Mouse (Mus musculus) common myeloid progenitor, adult 5-6 weeks (primary cell): ENCODE results near the gene Dync1li2. TPM values are rescaled to one million over a fixed set of nuclear protein-coding genes. Genes with fewer than 3 reads are reported as not detected.

ENCODE experiments used
- ATAC-seq: replicated peaks from 2 replicates; pipeline ENCODE4 v1.8.0; 2016; ENCODE audit warnings: low read depth, mild to moderate bottlenecking, moderate TSS enrichment, inconsistent platforms; ENCODE audit not compliant: poor library complexity, severe bottlenecking
- total RNA-seq: library from RNA; stranded (forward); fragments of 200-1000, 187-1606 nt; gene quantifications from 2 replicates; pipeline ENCODE4 v1.2.3, GENCODE M21; 2017

The Dync1li2 gene
- total RNA-seq, result 48.1 and 57.4 TPM in 2 replicates

DNA sequence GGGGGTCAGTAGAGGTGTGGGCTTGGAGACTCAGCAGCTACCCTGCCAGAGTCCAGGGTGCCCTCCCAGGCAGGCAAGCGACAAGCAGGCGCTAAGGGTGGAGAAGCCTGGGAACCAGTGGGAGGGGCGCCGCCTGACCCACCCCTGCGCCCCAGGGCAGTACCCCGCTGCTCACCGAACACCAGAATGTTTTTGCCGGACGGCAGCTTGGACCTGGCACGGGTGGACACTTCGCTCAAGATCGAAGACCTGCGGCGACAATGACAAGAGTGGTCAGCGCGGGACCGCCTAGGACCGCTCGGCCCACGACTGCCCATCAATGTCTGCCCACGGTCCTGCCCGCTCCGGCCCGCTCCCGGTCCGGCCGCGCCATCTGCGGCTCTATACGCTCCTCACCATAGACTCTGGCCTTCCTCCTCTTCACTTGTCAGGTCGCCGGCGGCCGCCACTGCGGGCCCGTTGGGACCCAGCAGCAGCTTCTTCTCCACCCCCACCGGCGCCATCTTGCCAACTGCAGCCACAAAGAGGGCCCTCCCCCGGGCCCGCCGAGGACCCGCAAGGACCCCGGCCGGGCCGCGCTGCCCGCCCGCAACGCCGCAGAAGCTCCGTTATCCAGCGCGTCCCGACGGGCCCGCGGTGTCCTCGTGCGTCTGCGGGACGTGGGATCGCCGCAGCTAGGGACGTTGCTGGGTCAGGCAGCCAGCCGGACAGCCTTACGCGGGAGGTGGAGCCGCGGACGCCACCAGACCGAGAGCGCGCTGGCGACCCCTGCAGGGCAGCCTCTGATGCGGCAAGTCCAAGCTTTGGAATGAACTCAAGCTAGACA is at the start of gene Dync1li2:
Gene Dync1li2 (minus strand): TSS at position 749 of the 826 bp plus-strand sequence.
- ATAC-seq, result peak; percentile 92

DNA sequence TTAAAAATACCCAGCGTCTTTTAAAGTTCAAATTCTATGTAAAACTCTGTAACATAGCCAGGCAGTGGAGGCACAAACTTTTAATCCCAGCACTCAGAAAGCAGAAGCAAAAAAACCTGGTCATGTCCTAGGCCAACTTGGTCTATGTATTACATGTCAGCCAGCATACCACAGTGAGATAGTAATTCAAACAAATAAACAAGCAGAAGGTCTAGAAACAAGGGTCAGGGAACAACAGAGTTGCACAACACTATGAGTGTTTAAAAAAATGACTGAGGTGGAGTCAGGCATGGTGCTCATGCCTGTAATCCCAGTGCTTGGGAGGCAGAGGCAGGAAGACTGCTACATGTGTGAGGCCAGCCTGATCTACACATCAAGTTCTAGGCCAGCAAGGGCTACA is 36.2 kb upstream of the Dync1li2 start:
- no peak for ATAC-seq

DNA sequence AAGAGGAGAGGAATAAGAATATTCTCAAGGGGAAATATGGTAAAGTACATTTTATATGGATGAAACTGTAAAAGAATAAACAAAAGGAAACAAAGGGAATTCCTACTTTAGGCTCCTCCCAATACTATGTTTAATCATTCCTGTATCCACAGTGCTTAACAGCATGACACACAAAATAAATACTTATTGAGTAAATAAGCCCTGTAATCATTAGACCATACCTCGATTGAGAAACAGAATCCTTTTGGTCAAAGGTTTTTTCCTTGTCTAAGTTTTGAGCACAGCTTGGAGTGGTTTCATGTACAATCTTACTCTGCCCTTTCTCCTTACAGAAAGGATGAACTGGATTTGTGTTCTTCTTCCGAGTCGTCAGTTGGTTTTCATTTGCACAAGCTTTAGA is 29.6 kb upstream of the Dync1li2 start:
- no peak for ATAC-seq

DNA sequence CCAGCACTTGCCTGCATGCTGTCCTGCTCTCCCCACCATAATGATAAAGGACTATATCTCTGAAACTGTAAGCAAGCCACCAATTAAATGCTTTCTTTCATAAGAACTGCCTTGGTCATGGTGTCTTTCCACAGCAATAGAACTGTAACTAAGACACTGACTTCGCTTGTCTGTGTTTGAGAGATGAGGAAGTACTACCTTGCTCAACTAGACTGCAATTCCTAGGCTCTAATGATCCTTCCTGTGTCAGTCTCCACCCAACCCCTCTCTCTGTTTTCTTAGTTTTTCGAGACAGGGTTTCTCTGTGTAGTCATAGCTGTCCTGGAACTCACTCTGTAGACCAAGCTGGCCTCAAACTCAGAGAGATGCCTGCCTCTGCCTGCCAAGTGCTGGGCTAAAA is 24.6 kb upstream of the Dync1li2 start:
- no peak for ATAC-seq

DNA sequence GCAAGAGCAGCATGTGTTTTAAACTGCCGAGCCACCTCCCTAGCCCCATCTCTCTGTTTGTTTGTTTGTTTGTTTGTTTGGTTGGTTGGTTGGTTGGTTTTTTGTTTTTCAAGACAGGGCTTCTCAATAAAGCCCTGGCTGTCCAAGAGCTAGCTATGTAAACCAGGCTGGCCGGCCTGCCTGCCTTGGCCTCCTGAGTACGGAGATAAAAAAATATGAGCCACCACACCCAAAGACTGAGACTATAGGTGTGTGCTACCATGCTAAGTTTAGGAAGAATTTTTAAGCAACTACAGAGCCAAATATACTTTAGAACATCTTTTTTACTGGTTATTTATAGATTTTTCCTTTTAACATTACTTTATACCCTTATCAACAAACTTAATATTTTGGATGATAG is 9.3 kb upstream of the Dync1li2 start:
- no peak for ATAC-seq

DNA sequence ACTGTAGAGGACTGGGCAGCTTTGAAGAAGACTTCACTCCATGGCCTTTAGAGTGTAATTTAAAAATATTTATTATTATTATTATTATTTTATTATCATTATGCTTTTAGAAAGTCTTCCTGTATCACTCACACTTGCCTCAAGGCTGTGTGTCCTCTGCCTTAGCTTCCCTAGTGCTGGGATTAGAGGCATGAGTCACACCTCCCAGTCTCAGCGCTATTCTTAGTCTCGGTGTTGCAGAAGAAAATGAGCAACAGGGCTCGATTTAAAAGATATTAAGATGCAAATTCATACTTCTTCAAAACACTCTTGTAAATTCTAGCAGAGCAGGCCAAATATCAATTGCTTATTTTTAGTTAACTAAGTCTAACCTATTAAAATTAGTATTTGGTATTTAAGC is 5.9 kb upstream of the Dync1li2 start:
- no peak for ATAC-seq

DNA sequence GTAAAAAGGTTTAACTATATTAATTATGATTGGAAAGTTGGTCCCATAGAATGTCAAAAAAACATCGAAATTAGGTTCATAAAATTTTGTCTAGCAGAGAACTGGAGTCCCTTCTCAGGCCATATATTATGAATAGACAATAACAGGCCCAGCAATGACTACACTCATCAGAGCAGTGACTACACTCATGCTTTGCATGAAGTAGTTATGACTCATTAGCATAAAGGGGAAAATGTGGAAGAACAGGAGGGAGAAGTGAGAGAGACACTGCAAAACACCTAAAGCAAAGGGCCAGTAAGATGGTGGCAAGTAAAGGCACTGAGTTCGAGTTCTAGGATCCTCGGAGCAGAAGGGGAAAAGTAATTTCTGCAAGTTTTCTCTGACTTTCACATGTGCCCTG is 3.2 kb upstream of the Dync1li2 start:
- no peak for ATAC-seq

DNA sequence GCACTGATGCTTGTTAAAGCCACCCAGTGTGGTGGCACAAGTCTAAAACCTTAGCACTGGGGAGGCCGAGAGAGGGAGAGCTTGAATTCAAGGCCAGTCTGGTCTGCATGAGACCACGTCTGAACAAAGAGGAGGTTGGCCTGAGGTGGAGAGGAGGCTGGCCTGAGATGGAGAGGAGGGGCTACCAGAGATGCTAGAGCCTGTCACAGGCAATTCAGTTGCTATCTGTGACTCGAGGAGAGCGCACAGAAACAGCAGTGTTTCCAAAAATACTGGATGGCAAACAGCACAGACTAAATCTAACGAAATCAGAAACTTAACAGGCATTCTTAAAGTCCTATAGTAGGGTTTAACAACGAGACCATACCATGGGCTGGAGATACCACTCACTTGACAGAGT is 2.4 kb upstream of the Dync1li2 start:
- no peak for ATAC-seq

DNA sequence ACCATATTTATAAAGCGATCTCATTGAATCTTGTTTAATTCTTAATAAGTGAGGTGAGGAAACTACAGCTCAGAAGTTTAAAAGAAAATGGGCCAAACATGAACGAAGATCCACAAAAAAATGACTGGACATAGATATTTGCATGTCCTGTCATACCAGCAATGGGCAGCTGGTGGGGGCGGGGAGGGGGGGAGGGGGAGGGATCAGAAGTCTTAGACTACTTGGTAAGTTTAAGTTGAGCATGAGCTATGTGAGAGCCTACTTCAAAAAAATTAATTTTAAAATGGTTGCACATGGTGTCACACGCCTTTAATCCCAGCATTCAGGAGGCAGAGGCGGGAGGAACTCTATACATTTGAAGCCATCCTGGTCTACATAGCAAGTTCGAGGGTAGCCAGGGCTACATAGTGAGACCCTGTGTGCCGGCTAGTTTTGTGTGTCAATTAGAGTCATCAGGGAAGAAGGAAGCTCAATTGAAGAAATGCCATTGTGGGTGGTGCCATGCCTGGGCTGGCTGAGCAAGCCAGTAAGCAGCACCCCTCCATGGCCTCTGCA is 355 bp upstream of the Dync1li2 start:
- no peak for ATAC-seq

DNA sequence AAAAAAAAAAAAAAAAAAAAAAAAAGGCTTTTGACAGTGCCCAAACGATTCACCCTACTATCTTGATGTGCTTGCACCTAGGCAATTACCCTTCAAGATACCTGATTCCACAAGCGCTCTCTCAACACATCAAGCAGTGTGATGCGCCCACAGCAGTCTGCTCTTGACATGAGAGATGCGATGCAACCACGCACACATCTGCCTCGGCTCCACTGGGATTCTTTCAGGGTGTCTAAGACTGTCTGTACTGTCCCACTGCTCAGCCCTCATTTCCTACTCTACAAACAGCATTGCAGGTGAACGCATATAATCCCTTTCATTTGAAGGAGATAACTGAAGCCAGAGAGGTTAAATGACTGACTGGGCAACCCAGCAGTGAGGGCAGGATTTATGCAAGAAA is 1.2 kb downstream of the Dync1li2 start:
- ATAC-seq, result no peak

DNA sequence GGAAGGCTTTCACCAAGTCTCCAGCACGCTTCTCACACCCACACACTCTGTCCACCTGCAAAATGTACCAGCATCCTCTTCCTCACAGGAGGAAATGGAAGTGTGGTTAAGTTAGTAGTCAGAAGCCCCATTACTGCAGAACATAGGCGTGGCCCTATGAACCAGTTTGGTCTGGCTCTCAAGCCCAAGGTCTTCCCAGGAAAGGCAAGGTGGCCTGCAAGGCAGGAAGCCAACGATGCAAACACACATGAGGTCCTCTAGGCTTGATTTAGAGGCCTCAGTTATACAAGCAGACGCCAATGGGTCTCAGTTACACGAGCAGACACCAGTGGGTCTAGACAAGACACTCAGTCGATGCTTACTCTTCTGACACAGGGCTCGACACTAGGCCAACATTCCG is 3.4 kb downstream of the Dync1li2 start:
- ATAC-seq, result no peak

DNA sequence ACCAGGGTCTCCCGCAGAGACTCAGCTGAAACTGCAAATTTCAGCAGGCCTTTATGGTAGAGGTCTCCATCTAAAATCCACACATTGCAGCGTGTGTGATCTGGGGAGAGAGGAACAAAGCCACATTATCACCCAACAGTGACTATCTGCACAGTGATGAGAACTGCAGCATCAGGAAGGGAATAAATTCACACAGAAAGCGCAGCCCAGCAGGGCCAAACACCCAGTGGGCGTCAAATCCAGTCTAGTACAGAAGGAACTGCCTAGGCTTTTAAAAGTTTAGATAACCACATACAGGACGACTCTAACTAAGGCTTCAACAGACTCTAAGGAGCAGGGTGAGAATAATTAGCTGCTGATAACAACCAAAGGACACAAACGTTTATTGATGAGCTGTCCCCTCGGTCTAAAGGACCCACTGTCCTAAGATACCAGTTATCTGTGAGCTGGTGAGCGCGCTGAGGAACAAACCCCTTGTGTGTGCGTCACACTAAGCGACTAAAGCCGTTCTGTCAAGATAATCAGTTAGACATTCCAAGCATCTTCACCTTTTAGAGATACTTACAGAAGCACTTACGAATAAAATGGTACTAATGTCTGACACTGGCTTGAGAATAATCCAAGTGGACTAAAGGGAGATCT is 5.2 kb downstream of the Dync1li2 start:
- ATAC-seq, result no peak

DNA sequence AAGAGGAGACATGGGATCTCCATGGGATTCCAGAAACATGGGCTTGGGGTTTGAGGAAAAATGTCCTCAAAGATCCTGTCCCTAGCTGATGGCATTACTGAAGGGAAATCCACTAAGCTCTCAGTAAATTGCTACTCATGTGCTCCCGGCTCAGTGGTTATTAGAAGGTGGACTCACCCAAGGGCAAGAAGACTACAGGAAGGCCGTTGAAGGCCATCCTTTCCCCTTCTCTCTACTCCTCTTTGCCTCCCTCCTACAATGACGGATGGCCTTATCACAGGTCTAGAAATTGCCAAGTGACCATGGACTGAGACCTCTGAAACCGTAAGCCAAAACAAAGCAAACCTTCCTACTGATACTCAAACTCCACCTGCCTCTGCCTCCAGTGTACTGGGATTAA is 6.3 kb downstream of the Dync1li2 start:
- ATAC-seq, result no peak

DNA sequence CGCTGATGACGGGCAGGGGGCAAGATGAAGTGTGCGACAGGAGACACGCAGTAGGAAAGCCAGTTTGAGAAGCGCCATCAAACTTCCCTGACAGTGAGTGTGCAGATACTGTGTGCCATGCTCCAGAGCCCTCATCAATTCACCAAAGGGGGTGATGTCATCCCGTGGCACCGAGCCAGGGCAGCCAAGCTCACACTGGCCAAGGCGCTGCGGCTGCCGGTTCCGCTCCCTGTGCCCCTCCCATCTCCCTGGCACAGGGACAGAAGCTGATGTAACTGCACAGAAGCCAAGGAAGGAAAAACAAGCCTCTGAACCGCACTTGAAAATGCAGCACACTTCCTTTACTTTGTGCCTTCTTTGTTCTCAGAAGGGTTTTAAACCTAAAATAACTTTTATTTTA is 6.8 kb downstream of the Dync1li2 start:
- peak; percentile 93 for ATAC-seq

DNA sequence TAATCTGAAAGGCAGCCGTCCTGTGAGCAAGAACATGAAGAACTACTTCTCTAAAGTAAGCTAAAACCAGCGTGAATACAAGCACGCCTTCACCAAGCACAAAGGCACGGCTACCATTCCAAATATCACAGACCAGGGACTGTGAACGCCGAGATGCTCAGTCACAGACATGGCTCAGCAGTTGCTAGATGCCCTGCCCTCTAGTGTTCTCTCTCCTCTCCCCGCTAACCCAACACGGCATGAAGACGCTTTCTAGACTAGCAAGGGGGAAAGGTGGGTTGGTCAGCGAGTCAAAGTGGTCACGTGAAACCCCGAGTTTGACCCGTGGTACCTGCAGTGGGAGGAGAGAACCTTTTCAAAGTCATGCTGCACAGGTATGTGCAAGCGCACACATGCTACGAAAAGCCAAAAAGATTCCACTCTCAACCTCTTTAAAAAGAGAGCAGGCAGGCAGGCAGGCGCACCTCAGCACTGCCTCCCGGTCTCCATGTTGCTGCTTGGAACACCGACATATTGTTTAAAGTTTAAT is 8.0 kb downstream of the Dync1li2 start:
- ATAC-seq, result no peak

DNA sequence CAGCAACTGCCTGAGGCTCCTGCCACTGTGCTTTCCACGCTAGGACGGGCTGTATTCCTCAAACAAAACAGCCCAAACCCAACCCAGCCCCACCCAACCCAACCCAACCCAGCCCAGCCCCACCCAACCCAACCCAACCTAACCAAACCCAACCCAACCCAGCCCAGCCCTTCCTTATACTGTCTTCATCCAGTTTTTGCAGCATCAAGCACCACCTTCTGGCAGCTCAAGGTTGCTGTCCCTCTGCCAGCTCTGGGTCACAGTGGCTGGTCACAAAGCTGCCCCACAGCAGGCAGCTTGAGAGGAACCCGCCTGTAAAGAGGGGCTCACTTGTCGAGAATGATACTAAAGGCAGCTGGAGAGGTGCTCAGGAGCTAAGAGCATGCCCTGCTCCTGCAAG is 8.6 kb downstream of the Dync1li2 start:
- ATAC-seq, result peak; percentile 31; the same call in 1 of the 2 replicates

DNA sequence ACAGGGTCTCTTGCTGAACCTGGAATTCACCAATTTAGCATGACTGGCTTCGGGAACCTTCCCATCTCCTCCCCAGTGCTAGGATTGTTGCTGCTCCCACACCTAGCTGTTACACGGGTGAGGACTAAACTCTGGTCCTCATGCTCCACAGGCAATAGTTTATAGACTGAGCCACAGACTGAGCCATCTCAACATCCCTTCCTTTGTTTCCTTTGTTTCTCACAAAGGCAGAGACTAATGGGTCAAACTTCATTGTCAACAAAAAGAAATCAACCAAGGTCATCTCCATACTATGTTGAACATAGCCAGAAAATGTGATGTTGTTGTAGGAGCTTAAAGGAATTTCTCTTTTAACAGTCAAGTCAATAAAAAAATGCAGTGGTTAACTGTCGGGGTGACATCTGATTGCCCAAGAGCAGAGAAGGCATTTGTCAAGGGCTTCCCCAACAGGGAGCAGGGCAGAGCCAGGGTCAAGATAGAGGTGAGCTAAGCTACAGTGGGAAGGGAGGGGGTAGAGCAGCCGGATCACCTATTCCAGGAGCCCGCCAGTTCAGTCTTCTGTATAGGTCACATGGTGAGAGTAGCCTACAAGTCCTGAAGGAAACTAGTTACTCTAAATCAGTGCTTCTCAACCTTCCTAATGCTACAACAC is 9.5 kb downstream of the Dync1li2 start:
- no peak for ATAC-seq

DNA sequence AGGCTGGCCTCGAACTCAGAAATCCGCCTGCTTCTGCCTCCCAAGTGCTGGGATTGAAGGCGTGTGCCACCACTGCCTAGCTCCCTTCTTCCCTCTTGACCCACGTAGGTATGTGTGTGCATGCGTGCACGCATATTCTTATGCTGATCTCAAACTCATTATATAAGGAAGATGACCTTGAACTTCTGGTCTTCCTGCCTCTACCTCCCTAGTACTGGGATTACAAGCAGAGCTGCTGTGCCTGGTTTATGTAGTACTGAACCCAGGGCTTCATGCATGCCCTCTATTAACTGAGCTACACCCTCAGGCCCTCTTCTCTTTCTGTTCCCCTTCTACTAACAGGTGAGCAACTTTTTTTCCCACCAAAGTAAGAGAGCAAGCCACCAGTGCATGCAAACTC is 10.2 kb downstream of the Dync1li2 start:
- ATAC-seq, result no peak

DNA sequence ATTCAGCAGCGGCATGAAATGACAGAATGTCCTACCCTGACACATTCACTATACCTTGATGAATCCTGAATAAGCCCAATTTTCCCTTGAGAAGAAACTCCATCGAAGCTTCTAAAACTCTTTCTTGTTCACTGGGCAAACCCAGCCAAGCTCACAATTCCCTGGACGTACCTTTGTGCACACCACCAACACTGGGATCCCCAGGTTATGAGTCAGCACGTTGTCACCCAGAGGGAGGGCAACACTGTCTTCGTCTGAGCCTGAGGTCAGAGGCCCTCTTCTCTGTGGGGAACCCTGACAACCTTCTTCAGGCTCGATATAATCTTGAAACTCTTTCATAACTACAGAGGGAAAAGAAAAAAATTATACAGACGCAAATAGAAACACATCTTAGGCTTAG is 12.6 kb downstream of the Dync1li2 start:
- ATAC-seq, result no peak

DNA sequence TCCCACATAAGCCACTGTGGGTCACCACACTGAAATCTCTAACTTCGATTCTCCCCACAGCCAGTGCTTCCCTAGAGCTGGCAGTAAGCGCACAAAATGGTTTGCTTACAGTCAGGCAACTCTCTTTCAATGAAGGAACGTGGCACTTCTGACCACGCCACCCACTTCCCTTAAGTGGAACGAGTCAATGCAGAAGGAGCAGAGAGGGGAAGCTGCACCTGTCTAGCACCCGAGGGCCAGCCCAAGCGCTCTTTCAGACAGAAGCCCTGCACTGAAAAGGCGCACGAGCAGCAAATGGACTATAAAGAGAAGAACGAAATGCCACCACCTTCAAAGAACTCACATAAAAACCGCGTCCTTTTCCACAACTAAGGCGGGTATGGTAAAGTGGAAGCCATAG is 15.1 kb downstream of the Dync1li2 start:
- peak; percentile 48 for ATAC-seq

DNA sequence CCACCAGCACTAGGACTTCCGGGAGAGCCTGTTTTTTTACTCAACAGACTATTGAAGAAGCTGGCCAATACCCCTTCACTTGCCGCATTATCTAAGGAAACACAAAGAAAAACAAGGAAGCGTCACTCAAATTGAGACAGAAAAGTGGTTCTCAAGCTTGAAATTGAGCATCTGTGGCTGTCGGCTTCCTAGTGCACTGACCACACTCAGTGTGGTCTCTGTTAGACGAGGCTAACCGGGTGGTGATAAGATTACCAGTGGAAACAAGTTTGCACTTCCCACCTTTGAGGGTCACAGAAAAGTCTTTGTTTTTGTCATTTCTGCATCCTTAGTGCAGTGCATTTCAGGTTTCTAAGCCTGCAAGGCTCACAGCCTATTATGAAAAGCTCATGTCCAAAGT is 20.5 kb downstream of the Dync1li2 start:
- peak; percentile 56 for ATAC-seq
